Mouse (Mus musculus): ENCODE data around the gene Ptprh.

- TF ChIP-seq CTCF (IDR thresholded peaks at IDR 0.05; ENCODE audit: borderline replicate concordance, extremely low read depth, insufficient read depth, insufficient read length) = no peak
- TF ChIP-seq POLR2A (IDR thresholded peaks at IDR 0.05; ENCODE audit: borderline replicate concordance, extremely low read depth, insufficient read depth, insufficient read length, poor library complexity, severe bottlenecking) = no peak
Observed at GRCm38 (mm10) chr7:4536369-4536768, 67.5 kb downstream of the Ptprh start.
